Comparison of ENCODE assay signal across 8 mouse cellular contexts in the genomic region with DNA sequence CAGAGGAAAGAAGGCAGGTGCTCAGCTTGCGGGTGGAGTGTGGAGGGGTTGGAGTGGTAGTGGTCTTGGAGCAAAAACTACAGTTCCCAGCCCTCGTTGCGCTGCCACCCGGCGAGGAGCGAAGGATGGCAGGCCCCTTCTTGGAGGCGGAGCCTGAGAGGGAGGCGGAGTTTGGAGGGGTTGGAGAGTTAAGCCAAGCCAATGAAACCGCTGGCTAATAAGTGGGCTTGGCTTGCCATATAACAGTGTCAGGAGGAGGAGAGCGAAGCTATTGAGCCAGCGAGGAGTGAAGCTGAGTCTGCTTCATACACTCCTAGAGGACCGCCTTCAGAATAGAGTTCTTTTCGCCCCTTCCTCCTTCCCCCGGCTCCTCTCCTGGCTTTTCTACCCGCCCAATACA. TPM values are rescaled to one million over a fixed set of nuclear protein-coding genes. Genes with fewer than 3 reads are reported as not detected.
DNase-seq lines count a peak whose midpoint lies in the region; ATAC-seq and TF ChIP-seq lines count a peak whose summit lies in the region.

A gene (plus strand): TSS at position 271 of the 400 bp plus-strand sequence.

- peak within 1 kb of the TSS; percentile 84 for H3K4me2 ChIP-seq in hindbrain, embryonic 14.5 days (replicated peaks)
- peak within 1 kb of the TSS; percentile 91 for H3K4me2 ChIP-seq in lung, embryonic 16.5 days (ENCODE audit: low read depth, low read length)

- H3K4me3 ChIP-seq in gastrocnemius, adult 2 months, result peak within 1 kb of the TSS; percentile 73
- peak within 1 kb of the TSS; percentile 39 for H3K4me3 ChIP-seq in hindbrain, embryonic 14.5 days (replicated peaks; ENCODE audit: low read length)
- peak within 1 kb of the TSS; percentile 49 for H3K4me3 ChIP-seq in lung, embryonic 16.5 days (ENCODE audit: low read length)

- intact Hi-C loops in gastrocnemius, adult 2 months (cut with DNase I), result loop anchor here (10.0 kb wide), 1 partner anchor 255 kb away; a partner anchor contains a TSS

- 0% methylated on average over 15 of the region's 15 CpGs for WGBS in hindbrain, embryonic 14.5 days
- WGBS in lung, embryonic 16.5 days, result under 1% methylated on average over 15 of the region's 15 CpGs

- H3K9ac ChIP-seq in hindbrain, embryonic 14.5 days, result peak within 1 kb of the TSS; percentile 55
- peak within 1 kb of the TSS; percentile 57 for H3K9ac ChIP-seq in lung, embryonic 16.5 days (ENCODE audit: low read length)

- no peaks in the 10 kb centered on the region for H3K36me3 ChIP-seq in hindbrain, embryonic 14.5 days (replicated peaks; ENCODE audit: control insufficient read depth, insufficient read depth)
- H3K36me3 ChIP-seq in lung, embryonic 16.5 days (ENCODE audit: control insufficient read depth, insufficient read depth, low read length), result no peaks in the 10 kb centered on the region

- no peaks in the 10 kb centered on the region for H3K27me3 ChIP-seq in hindbrain, embryonic 14.5 days (ENCODE audit: control insufficient read depth, insufficient read depth, low read length)
- H3K27me3 ChIP-seq in lung, embryonic 16.5 days (ENCODE audit: control insufficient read depth, insufficient read depth, low read depth, low read length), result peaks cover 22% of the 10 kb centered on the region

- peak; percentile 92 for ATAC-seq in hindbrain, embryonic 14.5 days (ENCODE audit: low FRiP score)
- peak; percentile 93 for ATAC-seq in lung, embryonic 16.5 days (ENCODE audit: low read depth)

- peak; percentile 85 to 90 for DNase-seq in adrenal gland, adult (ENCODE audit: inconsistent age in 2 of 2, low spot score in 1 of 2)
- DNase-seq in cerebellum, postnatal 4 days (ENCODE audit: low spot score in 2 of 2), result peak; percentile 73 to 86
- peak; percentile 91 for DNase-seq in gastrocnemius, adult 2 months
- peak; percentile 95 for DNase-seq in hindbrain, embryonic 14.5 days (ENCODE audit: low spot score)
- peak; percentile 87 to 95 for DNase-seq in layer of hippocampus, postnatal 14 days (ENCODE audit: low spot score in 2 of 2)
- peak; percentile 78 for DNase-seq in ovary, postnatal 14 days (ENCODE audit: low spot score)
- DNase-seq in urinary bladder, postnatal 25 days (ENCODE audit: low spot score), result peak; percentile 60

- TF ChIP-seq CTCF in gastrocnemius, adult 2 months (IDR thresholded peaks at IDR 0.05), result no peak

- 0 out of 2 replicates have a peak, but pooled peaks cover 7% of the 10 kb centered on the region for H3K9me3 ChIP-seq in hindbrain, embryonic 14.5 days (ENCODE audit: control insufficient read depth, low read length)
- no peaks in the 10 kb centered on the region for H3K9me3 ChIP-seq in lung, embryonic 16.5 days (ENCODE audit: control insufficient read depth, low read length)

- H3K4me1 ChIP-seq in hindbrain, embryonic 14.5 days (replicated peaks; ENCODE audit: control insufficient read depth, insufficient read depth, low read length), result peaks cover 26% of the 10 kb centered on the region
- peaks cover 29% of the 10 kb centered on the region for H3K4me1 ChIP-seq in lung, embryonic 16.5 days (replicated peaks; ENCODE audit: control insufficient read depth, insufficient read depth, low read length)

- peak within 1 kb of the TSS; percentile 0 for H3K27ac ChIP-seq in gastrocnemius, adult 2 months
- H3K27ac ChIP-seq in hindbrain, embryonic 14.5 days, result no peak within 1 kb of the TSS
- H3K27ac ChIP-seq in lung, embryonic 16.5 days (ENCODE audit: low read length), result no peak within 1 kb of the TSS

RNA-seq across cellular contexts. Expression of the gene that starts here (rescaled TPM):
- total RNA-seq in gastrocnemius, adult 2 months (2021), result 1 to 10 TPM; 1.4 to 4.1 TPM
- 7.3 and 7.7 TPM in 2 replicates for polyA plus RNA-seq in hindbrain, embryonic 14.5 days (2014; fragmentation: Nextera tagmentation; extraction: Ambion mirVana)
- 10 to 100 TPM; 25.5 to 26.6 TPM for total RNA-seq in layer of hippocampus, postnatal 14 days (2021)
- polyA plus RNA-seq in lung, embryonic 16.5 days (2015; fragmentation: Nextera tagmentation; extraction: Ambion mirVana), result 0.68 and 1.1 TPM in 2 replicates

Comparison
In these comparisons a context has a peak if more than half of its experiments do, and no peak if none do; other contexts are left out.
1. RNA of the gene that starts here (total RNA-seq): 25.5 to 26.6 TPM in layer of hippocampus, postnatal 14 days; 1.4 to 4.1 TPM in gastrocnemius, adult 2 months; every median in the first group is over 4 times any median in the second.
2. Peak in every context shown above with its lines, with median percentiles within 50 percentile points of each other: DNase-seq and H3K4me3 ChIP-seq.